Mouse (Mus musculus): ENCODE data around the gene Nenf. TPM values are rescaled to one million over a fixed set of nuclear protein-coding genes. Genes with fewer than 3 reads are reported as not detected.

Nenf gene
- polyA plus RNA-seq (2015; fragmentation: Nextera tagmentation; extraction: Ambion mirVana), result 108 and 121 TPM in 2 replicates

DNA sequence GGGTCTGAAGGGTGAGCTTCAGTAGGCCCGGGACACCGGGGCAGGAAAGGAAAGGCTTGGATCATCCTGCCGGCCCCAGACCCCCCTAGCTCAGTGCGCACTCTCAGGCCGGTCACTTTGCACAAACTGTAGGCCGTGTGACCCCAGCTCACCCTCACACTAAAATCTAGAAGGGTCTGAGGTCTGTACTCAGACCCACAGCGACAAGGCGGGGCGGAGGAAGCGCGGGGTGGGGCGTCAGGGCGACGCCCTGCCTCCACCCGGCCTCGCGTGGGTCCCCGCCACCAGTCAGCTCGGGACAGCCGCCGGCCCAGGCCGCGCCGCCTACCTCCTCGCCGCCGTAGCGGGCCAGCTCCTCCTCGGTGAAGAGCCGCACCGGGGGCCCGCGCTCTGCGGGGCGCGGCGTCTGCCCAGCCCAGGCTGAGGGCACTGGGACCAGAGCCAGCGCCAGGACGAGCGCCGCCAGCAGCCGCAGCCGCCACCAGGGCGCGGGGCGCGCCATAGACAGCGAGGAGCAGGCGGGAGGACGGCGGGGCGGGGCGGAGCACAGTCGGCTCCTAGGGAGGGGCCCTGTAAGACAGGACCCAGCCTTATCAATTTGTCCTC, at the start of gene Nenf:
TSS of gene Nenf (minus strand) at position 604 of the 606 bp plus-strand sequence.
- peak; percentile 85 for ATAC-seq (replicated peaks; ENCODE audit: insufficient number of reproducible peaks, insufficient read depth, low FRiP score, low read depth)
- H3K9ac ChIP-seq, result peak within 1 kb of the TSS; percentile 90
- peak within 1 kb of the TSS; percentile 77 for H3K4me2 ChIP-seq
- H3K36me3 ChIP-seq, result no peaks in the 10 kb centered on the region
- peaks cover 14% of the 10 kb centered on the region for H3K4me1 ChIP-seq (replicated peaks)
- H3K4me3 ChIP-seq, result peak within 1 kb of the TSS; percentile 78
- H3K9me3 ChIP-seq (replicated peaks), result no peaks in the 10 kb centered on the region
- no peaks in the 10 kb centered on the region for H3K27me3 ChIP-seq
- H3K27ac ChIP-seq, result peak within 1 kb of the TSS; percentile 85
- under 1% methylated on average over 54 of the region's 54 CpGs for WGBS

DNA sequence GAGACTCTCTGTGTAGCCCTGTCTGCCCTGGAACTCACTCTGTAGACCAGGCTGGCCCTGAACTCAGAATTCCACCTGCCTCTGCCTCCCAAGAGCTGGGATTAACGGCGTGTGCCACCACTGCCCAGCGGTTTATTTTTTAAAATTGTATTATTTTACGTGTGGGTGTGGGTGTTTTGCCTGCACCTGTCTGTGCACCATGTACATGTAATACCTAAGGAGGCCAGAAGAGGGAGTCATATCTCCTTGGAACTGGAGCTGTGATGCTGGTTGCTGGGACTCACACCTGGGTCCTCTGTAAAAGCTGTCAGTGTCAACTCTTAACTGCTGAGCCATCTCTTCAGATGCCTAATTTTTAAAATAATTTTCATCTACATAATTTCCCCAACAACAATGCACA, 46.5 kb upstream of the Nenf start:
- H3K4me3 ChIP-seq, result no peak overlapping the region
- H3K36me3 ChIP-seq, result peaks cover 26% of the 10 kb centered on the region
- no peak overlapping the region for H3K27ac ChIP-seq
- no peaks in the 10 kb centered on the region for H3K9me3 ChIP-seq (replicated peaks)
- no peak overlapping the region for H3K4me2 ChIP-seq
- H3K4me1 ChIP-seq (replicated peaks), result no peaks in the 10 kb centered on the region
- no peaks in the 10 kb centered on the region for H3K27me3 ChIP-seq
- no peak overlapping the region for H3K9ac ChIP-seq
- no peak for ATAC-seq (replicated peaks; ENCODE audit: insufficient number of reproducible peaks, insufficient read depth, low FRiP score, low read depth)
- WGBS, result 73% methylated on average over 4 of the region's 4 CpGs

DNA sequence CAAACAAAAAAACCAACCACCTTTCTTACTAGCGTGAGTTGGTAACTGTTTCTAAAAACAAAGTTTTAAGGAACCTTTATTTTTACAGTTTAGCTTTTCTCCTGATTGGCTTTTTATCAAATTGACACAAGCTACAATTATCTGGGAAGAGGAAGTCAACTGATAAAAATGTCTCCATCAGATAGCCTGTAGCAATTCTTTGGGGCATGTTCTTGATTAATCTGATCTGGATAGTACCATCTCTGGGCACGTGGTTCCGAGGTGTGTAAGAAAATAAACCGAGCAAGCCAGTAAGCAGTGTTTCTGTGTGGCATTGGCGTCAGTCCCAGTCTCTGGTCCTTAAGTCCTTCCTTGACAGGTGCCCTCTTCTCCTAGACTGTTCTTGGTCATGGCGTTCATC, 44.4 kb upstream of the Nenf start:
- Histone ChIP-seq H3K36me3 (peaks cover 31% of the 10 kb centered on the region), H3K4me2 (no peak overlapping the region), H3K4me3 (no peak overlapping the region), H3K27me3 (no peaks in the 10 kb centered on the region), H3K9ac (no peak overlapping the region), H3K4me1 (replicated peaks) (no peaks in the 10 kb centered on the region), H3K9me3 (replicated peaks) (no peaks in the 10 kb centered on the region), H3K27ac (no peak overlapping the region)
- WGBS, result 75% methylated on average over 6 of the region's 6 CpGs
- no peak for ATAC-seq (replicated peaks; ENCODE audit: insufficient number of reproducible peaks, insufficient read depth, low FRiP score, low read depth)

DNA sequence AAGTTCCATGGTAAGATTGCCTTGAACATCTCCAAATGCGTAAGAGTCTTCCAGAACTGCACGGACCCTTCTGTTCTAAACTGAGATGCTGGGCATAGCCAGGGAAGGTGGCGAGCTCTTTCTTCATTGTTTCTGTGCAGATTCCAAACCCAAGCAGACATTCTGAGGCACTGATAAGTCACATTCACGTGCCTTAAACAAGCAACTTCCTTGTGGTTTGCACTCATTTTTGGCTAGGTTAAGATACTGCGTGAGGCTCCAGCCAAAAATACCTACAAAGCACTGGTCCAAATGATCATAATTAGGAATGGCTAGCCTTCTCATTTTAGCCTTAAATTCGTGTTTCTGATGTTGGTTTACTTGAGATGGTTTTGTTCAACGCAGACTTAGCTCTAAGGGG, 41.5 kb upstream of the Nenf start:
- H3K27ac ChIP-seq, result no peak overlapping the region
- WGBS, result 76% methylated on average over 7 of the region's 7 CpGs
- no peaks in the 10 kb centered on the region for H3K27me3 ChIP-seq
- no peaks in the 10 kb centered on the region for H3K4me1 ChIP-seq (replicated peaks)
- H3K4me2 ChIP-seq, result no peak overlapping the region
- no peak for ATAC-seq (replicated peaks; ENCODE audit: insufficient number of reproducible peaks, insufficient read depth, low FRiP score, low read depth)
- H3K9me3 ChIP-seq (replicated peaks), result no peaks in the 10 kb centered on the region
- no peak overlapping the region for H3K9ac ChIP-seq
- H3K4me3 ChIP-seq, result no peak overlapping the region
- peaks cover 41% of the 10 kb centered on the region for H3K36me3 ChIP-seq

DNA sequence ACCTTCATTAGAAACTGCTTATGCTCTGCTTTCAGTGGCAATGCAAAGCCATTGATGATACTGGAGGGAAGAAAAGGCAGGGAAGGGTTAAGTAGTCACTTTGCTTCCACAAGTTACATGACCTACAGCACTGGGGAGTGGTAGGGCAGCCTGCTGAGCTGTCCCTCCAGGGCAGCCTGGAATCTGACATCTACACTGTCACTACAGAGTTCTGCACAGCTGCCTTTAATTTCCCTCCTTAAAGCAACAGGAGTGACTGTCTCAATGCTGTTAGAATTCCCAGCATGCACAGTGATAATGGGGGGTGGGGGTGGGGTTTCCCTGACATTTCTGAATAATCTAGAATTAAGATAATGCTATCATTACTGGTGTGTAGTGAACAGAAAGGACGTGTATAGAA, 38.9 kb upstream of the Nenf start:
- H3K36me3 ChIP-seq, result peaks cover 52% of the 10 kb centered on the region
- H3K27ac ChIP-seq, result no peak overlapping the region
- no peaks in the 10 kb centered on the region for H3K9me3 ChIP-seq (replicated peaks)
- WGBS, result 40% methylated on average over 1 of the region's 1 CpGs
- H3K4me3 ChIP-seq, result no peak overlapping the region
- H3K27me3 ChIP-seq, result no peaks in the 10 kb centered on the region
- ATAC-seq (replicated peaks; ENCODE audit: insufficient number of reproducible peaks, insufficient read depth, low FRiP score, low read depth), result no peak
- no peaks in the 10 kb centered on the region for H3K4me1 ChIP-seq (replicated peaks)
- no peak overlapping the region for H3K4me2 ChIP-seq
- H3K9ac ChIP-seq, result no peak overlapping the region

DNA sequence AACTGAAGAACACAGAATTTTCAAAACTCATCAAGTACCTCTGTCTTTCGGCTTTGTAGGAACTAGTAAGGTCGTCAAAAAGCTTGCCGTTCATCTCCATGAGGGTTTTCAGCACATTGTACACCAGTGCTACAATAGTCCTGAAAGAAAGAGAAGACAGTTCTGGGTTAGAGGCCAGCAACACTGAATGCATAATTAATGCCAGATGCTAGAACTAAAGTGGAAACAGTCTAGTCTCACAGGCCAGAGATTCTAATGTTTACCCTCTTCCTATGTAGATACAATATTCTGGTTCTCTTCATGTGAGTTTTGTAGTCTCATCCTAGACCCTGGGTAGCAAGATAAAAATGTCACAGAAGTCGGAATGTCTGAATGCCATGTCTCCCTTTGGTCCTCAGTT, 35.8 kb upstream of the Nenf start:
- no peak overlapping the region for H3K27ac ChIP-seq
- H3K9me3 ChIP-seq (replicated peaks), result no peaks in the 10 kb centered on the region
- WGBS, result 83% methylated on average over 4 of the region's 4 CpGs
- H3K4me1 ChIP-seq (replicated peaks), result peaks cover 10% of the 10 kb centered on the region
- no peak overlapping the region for H3K4me2 ChIP-seq
- no peaks in the 10 kb centered on the region for H3K27me3 ChIP-seq
- H3K9ac ChIP-seq, result no peak overlapping the region
- peaks cover 46% of the 10 kb centered on the region for H3K36me3 ChIP-seq
- H3K4me3 ChIP-seq, result no peak overlapping the region
- no peak for ATAC-seq (replicated peaks; ENCODE audit: insufficient number of reproducible peaks, insufficient read depth, low FRiP score, low read depth)

DNA sequence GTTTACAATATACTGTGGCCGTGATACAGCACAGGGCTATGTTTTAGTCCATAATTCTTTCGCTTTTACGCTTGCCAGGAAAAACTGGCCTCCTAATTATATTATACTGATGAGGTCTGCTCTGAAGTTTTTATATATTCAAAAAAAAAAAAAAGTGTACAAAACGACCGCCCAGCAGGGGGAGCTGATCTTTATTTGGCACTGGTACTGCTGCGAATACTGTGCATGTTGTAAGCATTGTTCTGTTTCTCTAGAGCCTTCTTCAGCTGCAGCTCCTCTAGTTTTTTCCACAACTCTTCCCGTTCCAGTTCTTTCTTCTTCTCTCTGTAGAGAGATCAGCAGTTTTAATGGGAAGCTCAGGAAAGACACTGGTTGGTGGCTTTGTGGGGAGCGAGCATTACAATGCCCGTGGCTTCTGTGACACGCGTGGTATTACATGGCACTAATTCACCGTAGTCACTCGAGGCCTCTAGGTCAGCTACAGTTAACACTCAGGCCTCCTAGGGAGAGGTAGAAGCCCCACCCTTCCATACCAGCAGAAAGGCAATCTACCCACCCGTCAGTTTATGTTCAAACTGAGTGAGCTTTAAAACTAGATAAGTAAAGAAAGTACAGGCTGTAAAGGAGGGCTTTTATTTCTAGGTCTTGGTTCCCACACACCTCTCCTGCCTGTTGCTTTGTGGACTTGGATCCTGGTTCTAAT, 34.9 kb upstream of the Nenf start:
- Histone ChIP-seq H3K27me3 (no peaks in the 10 kb centered on the region), H3K27ac (no peak overlapping the region), H3K4me3 (no peak overlapping the region), H3K4me2 (no peak overlapping the region), H3K9me3 (replicated peaks) (no peaks in the 10 kb centered on the region), H3K36me3 (peaks cover 38% of the 10 kb centered on the region), H3K4me1 (replicated peaks) (peaks cover 15% of the 10 kb centered on the region), H3K9ac (no peak overlapping the region)
- no peak for ATAC-seq (replicated peaks; ENCODE audit: insufficient number of reproducible peaks, insufficient read depth, low FRiP score, low read depth)
- WGBS, result 60% methylated on average over 14 of the region's 14 CpGs

DNA sequence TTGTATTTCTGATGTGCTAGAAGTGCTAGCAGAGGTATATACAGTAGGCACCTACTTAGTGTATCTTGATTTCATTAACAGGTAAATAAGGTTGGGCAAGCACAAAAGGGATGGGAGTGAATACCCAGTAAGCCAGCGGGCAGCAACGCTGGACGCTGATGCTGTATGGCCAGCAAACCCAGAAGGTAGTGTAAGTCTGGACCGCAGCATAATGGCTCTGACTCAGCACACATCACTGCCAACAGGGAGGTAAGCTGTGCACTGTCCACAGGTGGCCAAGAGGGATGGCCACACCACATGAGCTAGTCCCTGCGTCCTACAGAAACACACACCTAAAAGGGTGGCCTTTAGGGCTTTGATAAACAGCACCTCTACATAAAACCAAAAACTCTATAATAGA, 32.4 kb upstream of the Nenf start:
- no peak overlapping the region for H3K4me2 ChIP-seq
- no peaks in the 10 kb centered on the region for H3K27me3 ChIP-seq
- H3K9me3 ChIP-seq (replicated peaks), result no peaks in the 10 kb centered on the region
- peaks cover 35% of the 10 kb centered on the region for H3K36me3 ChIP-seq
- no peak overlapping the region for H3K4me3 ChIP-seq
- no peak overlapping the region for H3K9ac ChIP-seq
- H3K4me1 ChIP-seq (replicated peaks), result peaks cover 18% of the 10 kb centered on the region
- no peak for ATAC-seq (replicated peaks; ENCODE audit: insufficient number of reproducible peaks, insufficient read depth, low FRiP score, low read depth)
- WGBS, result 95% methylated on average over 5 of the region's 5 CpGs
- H3K27ac ChIP-seq, result no peak overlapping the region

DNA sequence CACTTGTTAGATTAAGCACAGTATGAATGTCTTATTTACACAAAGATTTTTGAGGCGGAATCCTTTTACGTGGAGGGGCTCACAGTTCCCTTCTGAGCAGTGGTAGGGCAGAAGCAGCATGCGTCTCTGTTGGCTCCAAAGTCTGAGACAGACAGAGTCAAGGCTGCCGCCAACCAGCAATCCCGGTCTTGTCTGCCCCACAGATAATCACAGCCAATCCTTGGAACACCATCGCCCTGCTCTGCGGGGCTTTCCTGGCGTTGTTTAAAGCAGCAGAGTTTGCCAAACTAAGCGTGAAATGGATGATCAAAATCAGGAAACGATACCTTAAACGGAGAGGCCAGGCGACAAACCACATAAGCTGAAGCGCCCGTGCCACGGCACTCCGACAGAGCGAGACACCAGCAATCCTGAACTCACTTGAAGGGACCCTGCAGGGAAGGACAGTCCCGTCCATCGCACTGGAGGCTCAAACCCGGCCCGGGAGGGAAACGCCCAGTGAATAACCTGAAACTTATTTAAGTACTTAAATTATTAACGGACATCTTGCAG, 31.6 kb upstream of the Nenf start:
- no peak for ATAC-seq (replicated peaks; ENCODE audit: insufficient number of reproducible peaks, insufficient read depth, low FRiP score, low read depth)
- Histone ChIP-seq H3K36me3 (peaks cover 30% of the 10 kb centered on the region), H3K9ac (peak overlapping the region; percentile 22; the same call in 1 of the 2 replicates), H3K27me3 (no peaks in the 10 kb centered on the region), H3K9me3 (replicated peaks) (no peaks in the 10 kb centered on the region), H3K4me3 (no peak overlapping the region), H3K27ac (peak overlapping the region; percentile 75), H3K4me2 (peak overlapping the region; percentile 17; the same call in 1 of the 2 replicates), H3K4me1 (replicated peaks) (peaks cover 18% of the 10 kb centered on the region)
- WGBS, result 50% methylated on average over 23 of the region's 23 CpGs

DNA sequence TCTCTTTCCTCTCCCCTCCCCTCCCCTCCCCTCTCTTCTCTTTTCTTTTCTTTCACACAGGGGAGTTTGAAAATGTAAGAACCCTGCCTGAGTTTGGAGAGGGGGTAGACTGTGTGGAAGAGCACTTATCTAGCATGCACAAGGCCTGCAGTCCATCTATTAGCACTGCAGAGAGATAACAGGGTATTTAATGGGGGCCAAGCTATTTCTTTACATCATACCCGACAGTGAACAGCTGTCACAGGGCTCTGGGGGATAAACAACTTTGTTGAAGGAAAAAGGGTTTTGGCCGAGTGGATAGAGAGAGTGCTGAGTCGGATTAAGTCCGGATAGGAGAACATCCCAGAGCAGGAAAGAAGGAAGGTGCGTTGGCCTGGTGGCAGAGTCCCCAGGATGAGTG, 31.0 kb upstream of the Nenf start:
- Histone ChIP-seq H3K9me3 (replicated peaks) (no peaks in the 10 kb centered on the region), H3K9ac (no peak overlapping the region), H3K4me3 (no peak overlapping the region), H3K36me3 (peaks cover 26% of the 10 kb centered on the region), H3K4me1 (replicated peaks) (peaks cover 18% of the 10 kb centered on the region), H3K27me3 (no peaks in the 10 kb centered on the region), H3K27ac (peak overlapping the region; percentile 75), H3K4me2 (peak overlapping the region; percentile 17; the same call in 1 of the 2 replicates)
- peak; percentile 47; the same call in 1 of the 2 replicates for ATAC-seq (replicated peaks; ENCODE audit: insufficient number of reproducible peaks, insufficient read depth, low FRiP score, low read depth)
- 18% methylated on average over 5 of the region's 5 CpGs for WGBS

DNA sequence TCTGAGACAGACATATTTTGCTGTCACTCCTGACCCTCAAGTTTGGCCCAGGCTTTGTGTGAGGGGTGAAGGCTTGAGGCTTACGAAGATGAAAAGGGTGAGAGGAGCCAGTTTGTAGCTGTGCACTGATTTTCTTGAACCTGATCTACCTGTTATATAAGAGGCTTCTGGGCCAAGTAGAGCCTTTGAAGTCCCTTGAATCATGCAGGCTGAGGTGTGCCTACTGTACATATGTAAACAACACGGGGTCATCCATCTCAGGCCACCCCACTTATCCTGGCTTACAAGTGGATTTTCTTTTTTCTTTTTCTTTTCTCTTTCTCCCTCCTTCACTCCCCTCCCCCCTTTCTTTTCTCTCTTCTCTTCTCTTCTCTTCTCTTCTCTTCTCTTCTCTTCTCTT, 30.6 kb upstream of the Nenf start:
- WGBS, result 61% methylated on average over 2 of the region's 2 CpGs
- Histone ChIP-seq H3K4me2 (no peak overlapping the region), H3K9me3 (replicated peaks) (no peaks in the 10 kb centered on the region), H3K4me3 (no peak overlapping the region), H3K27ac (peak overlapping the region; percentile 75; the same call in 1 of the 2 replicates), H3K9ac (no peak overlapping the region), H3K36me3 (peaks cover 22% of the 10 kb centered on the region), H3K27me3 (no peaks in the 10 kb centered on the region), H3K4me1 (replicated peaks) (peaks cover 18% of the 10 kb centered on the region)
- ATAC-seq (replicated peaks; ENCODE audit: insufficient number of reproducible peaks, insufficient read depth, low FRiP score, low read depth), result no peak
